Mouse (Mus musculus): ENCODE measurements around the gene Ppp1r1a.

Ppp1r1a gene

DNA sequence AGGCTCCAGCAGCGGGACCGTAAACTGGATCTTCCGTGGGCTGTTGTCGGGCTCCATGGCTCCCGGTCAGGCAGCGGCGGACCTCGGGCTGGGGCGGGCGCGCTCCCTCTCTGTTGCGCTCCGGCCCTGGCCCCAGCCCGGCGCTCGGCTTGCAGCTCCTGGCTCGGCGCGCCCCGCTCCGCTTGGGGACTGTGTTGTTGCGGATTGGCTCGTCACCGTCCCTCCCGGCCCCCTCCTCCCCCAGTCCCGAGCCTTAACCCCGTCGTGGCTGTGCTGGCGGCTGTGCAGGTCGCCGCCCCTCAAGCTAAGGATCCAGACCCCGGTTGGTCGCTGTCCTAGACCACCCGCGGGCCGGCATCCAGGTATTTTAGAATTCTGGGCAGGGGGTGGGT lies at the start of gene Ppp1r1a:
TSS of gene Ppp1r1a (minus strand) at position 182 of the 392 bp plus-strand sequence.
- DNase-seq: peak; percentile 42 to 47

DNA sequence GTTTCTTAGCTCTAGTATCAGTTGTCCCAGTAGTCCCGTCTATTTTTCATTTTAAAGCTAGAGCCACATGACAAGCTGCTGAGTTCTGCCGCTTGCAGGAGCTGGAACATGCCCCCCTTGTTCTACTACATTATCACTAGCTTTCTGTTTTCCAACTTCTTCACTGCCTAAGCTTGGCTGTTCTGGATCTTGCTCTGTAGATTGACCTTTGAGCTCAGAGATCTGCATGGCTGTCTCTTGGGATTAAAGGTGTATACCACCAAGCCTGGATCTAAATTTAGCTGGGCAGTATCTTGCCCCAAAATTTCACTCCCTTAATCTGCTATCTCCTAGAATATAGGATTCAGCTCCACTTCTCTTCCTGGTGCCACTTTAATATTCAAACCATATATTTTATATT lies 48.1 kb upstream of the Ppp1r1a start:
- peak; percentile 17 to 24 for DNase-seq

DNA sequence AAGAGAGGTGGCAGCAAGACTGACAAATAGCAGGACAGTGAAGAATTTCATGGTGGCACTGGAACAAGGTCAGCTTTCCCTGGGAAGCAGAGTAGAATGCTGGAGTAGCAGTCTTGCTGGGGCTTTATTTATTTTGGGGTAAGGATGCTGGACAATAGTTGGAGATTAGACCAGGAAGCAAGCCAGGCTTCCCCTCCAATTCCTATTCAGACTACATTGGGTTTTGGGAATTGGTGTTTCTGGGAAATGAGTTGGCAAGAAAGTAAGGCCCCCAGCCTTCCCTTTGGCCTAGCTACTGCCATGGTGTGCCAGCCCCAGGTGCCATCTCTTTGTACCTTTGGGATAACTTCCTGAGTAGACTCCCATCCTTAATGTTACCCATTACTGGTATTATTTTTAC lies 27.2 kb upstream of the Ppp1r1a start, which contains the start of gene Glycam1:
TSS of gene Glycam1 (minus strand) at position 101 of the 400 bp plus-strand sequence.
- no peak for DNase-seq

DNA sequence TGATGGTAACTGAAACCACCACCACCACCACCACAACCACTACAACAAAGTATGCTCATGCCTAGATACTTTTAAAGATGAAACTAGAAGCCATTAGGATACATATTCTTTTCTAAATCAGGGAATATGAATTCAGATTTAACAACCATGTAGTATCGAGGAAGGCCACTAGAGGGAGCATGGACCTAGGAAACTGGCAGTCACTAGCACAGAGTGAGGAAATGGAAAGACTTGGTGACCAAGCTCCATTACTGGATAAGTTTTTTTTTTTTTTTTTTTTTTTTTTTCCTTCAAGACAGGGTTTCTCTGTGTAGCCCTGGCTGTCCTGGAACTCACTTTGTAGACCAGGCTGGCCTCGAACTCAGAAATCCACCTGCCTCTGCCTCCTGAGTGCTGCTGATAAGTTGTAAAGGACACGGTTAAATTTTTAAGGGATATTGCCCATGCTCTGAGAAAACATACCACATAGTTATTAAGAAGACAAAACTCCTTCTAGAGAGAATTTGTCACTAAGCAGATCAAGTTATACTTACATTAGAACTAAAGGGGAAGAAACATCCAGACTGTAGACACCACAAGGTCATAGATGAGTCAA lies 14.4 kb upstream of the Ppp1r1a start:
- DNase-seq: peak; percentile 43 to 49

DNA sequence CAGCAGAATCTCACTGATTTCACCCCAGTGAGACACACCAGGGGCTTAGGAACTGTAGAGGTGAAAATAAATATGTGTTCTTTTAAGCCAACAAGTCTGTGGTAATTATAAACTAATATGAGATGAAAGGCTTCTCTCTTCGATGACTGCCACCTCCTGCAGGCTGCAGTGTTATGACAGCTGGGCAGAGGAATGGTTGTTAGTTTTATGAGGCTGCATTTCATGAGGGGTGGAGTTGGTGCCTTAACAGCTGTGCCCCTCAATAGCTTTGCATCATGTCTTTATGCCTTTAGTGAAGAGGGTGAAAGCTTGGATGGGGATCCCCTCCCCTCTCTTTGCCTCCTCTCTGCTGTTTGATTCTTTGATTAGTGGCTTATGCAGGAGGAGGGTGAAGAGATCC lies 13.2 kb upstream of the Ppp1r1a start:
- no peak for DNase-seq

DNA sequence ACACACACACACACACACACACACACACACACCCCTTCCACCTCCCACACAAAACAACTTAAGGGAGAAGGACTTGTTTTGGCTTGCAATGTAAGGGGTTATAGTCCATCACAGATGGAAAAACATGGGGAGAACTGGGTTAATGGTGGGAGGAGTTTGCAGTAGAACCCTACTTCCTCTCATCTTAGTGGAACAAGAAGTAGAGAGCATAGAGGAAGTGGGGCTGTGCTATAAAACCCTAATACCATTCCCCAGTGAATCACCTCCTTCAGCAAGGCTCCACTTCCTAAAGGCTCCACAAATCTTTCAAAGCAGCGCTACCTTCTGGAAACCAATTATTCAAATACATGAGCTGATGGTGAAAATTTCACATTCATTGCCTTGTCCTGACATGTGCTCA lies 11.7 kb upstream of the Ppp1r1a start:
- no peak for DNase-seq

GRCm38 (mm10) chr15:103547983-103548382 lies 10.2 kb upstream of the Ppp1r1a start:
- DNase-seq: no peak

DNA sequence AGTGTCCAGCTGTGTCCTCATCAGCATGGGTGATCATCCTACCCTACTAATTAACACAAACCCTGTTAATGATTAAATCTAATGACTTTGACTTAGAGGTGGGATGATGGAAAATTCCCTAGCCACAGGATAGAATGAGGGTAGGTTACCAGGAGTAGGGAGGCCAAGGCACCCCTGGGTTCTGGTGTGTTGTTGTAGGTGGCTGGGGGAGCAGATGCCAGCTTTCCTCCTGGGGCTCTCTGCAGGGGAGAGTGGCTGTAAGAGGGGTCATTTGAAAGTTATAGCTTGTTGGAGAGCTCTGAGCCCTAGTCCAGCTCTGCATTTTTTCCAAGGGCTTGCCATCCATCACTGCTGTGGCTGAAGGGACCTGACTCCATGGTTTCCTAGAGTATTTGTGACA lies 4.7 kb upstream of the Ppp1r1a start:
- peak; percentile 55 to 85 for DNase-seq

DNA sequence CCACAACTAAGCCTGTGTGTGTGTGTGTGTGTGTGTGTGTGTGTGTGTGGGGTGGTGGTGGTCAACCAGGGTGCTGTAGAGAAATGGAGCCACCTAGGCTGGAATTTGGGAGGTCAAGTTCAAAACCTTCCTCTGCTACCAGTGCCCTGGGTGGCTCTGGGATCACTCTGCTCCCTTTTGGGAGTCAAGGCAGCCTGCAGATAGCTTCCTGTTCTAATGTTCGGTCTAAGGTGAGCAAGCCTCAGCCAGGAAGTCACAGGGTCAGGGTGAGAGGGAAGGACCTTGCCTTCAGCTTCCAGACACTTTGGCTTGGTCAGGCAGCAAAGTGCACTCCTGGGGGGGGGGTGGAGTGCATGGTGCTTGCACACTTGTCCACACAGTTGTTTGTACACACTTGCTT lies 2.8 kb upstream of the Ppp1r1a start:
- no peak for DNase-seq

DNA sequence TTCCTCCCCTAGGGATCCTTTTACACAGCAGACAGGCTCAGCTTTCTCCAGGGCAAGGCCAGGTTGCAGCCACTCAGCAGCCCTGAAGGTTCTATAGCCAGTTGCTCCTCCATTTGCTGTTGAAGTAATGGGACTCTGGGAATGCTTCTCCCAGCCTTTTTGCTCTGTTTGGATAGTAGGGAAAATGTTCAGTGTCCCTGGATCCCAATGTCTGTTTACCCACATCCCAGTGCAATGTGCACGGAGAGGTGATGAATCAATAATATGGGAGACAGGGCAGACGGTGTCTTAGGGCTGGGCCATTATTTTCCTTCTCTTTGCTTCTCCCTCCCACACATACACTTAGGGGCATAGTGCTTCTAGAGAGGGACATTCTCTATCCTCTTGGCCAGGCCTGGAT lies 1.5 kb upstream of the Ppp1r1a start:
- no peak for DNase-seq

DNA sequence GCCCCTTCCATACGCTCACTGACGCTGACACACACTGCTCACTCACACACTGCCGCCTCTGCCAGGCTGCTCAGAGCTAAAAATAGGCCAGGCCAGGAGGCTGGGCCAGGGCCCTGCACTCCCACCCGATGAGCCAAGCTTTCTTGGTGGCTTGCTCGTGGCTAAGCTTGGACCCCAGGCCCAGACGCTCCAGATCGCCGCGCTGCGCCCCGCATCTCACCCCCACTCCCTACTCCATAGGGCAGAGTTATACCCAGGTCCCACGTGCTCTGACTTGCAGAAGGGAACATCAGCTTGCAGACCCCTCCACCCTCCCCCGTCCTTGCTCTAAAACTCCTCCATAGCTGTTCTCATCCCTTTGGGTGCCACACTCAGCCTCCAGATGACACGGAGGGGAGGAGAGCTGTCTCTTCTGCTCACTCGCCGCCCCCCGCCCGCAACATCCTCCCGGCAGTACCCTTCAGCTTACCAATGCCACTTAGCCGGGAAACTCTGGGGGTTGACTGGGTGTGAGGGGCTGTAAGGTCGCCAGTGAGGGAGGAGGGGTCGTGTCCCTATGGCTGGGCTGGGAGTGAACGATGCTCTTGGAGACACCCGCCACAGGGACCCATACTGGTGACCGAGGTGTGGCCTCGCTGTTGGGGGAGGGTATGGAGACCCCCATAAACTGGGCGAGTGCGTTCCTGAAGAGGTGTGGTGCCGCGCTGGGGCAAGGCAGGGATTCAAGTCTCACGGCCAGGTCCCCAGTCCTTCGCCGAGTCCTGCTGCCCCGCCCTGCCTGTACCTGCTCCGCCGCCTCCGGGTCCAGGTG lies 587 bp downstream of the Ppp1r1a start:
- no peak for DNase-seq

DNA sequence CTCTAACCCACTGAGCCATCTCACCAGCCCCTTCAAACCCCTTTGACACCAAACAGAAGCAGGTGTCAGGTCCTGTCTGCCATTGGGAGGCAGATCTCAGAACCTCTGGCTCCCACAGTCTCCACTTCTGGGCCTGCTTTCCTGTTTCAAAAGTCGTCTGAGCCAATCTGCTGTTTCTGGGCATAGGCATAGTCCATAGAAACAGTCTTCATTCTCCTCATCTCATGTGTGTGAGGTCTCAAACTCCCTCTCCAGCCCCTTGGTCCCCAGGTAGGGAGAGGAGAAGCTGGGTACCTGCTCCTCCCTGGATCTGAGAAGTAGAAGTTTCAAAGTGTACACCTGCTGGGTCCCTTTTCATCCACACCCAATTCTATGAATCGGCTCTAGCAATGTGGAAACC lies 1.3 kb downstream of the Ppp1r1a start:
- DNase-seq: no peak

DNA sequence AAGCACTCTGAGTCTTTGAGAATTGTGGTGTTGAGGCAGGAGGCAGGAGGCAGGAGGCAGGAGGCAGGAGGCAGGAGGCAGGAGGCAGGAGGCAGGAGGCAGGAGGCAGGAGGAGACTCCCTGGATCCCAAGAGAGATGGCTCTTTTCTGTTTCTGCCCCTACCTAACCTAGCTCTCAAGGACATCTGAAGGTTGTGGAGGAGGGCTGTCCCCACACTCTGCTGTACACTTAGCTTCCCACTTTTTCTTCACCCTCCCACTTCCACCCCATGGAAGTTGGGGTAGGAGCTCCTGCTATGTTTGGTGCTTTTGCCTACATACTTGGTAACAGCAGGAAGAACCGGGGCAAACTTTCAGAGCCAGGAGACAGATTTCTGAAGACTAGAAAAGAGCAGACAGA lies 2.0 kb downstream of the Ppp1r1a start:
- no peak for DNase-seq

DNA sequence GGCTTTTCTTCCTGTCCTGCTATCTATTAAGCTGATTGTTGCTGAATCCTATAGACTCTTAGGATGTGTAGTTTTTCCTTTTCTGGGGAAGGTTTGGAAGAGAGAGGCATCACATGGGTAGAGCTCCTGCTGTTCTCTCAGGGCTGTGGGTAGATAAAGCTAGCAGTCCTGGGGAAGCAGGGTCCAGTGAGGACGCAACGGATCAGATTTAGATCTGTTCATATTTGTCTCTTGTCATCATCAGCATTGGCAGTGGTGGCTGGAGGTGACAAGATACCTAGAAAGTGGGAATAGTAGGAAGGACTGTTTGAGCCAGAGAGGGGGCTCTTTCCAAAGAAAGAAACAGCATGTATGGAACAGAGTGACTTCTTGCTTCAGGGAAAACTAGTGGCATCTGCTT lies 2.8 kb downstream of the Ppp1r1a start:
- no peak for DNase-seq

DNA sequence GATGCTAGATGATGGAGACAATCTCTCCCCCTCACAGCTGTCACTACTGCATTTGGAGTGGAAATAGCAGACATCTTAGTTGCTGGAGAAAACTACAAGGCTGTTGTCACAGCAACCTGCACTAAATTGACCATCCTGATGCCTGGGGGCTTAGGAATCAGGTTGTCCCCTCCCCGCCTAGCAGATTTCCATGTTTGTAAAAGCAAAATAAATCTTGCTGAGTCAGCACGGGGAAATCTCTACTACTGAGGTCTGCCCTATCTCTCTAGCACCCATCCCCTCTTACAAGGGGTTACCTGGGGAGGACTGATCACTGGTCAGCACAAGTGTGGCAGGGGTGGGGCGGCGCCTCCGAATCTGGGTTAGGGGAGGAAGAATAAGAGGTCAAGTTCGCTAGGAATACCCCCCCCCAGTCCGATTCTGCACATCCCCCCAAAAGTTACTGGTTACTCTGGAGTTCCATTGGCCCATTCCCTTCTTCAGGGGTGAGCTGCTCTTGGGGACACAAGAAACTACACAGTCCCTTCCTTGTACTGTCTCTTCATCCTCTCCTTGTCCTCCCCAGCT lies 3.7 kb downstream of the Ppp1r1a start:
- no peak for DNase-seq

DNA sequence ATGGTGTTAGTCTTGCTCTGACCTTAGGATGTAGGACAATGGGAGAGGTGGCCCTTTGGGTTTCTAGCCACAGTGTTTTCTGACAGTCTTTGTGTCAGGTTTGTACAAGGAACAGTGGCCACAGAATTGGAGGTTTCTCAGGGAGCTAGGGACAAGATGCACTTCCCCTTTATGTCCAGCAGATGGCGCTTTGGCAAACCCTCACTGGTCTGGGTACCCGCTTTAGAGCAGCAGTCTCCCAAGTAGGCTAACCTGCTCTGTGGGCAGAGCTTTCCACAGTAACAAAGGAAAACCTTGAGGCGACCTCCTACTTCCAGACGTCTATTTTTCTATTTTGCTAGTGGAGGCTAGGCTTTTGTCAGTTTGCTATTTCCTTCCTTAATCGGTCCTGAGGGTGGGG lies 7.4 kb downstream of the Ppp1r1a start:
- DNase-seq: peak; percentile 36 to 50

GRCm38 (mm10) chr15:103523156-103523555 lies 14.6 kb downstream of the Ppp1r1a start:
- no peak for DNase-seq

- DNase-seq: no peak
These were observed 15.2 kb downstream of the Ppp1r1a start for GRCm38 (mm10) chr15:103522458-103523099.

DNA sequence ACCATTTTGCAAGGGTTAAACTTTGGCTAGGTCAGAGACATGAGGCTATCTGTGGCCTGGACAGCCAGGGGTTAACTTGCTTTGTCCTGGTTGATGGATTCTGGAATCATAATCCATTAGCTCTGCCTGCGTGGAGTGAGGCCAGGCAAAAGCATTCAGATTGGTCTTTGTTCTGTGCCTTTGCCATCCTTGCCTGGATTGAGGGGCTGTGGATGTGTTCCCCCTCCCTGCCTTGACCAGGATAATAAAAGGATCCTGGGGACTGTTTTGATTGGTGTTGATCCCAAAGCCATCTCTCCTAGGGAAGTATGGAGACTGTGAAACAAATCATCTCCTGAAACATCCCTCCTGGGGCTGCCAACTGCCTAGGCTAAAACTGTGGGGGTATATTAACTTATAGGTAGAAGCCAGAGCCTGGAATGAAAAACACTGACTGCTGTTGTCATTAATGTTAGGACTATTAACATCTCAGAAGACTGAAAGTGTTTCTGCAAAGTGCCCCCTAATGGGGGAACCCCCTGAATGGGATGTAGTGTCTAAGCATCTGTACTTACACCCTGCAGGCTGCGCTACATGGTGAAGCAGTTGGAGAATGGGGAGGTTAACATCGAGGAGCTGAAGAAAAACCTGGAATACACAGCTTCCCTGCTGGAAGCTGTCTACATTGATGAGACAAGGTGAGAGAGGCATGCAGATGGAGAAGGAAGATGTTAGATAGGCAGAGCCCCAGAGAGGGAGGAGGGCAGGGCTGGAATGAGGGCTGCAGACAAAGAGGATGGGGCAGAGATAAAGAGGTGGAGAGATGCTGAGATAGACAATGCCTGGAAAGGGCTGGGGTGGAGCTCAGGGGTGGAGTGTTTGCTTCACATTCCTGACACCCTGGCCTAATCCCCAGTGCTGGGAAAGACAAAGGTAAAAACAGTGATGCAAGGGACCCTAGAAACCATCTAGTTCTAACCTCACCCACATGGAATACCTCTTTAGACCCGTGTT lies 18.1 kb downstream of the Ppp1r1a start:
- DNase-seq: no peak

DNA sequence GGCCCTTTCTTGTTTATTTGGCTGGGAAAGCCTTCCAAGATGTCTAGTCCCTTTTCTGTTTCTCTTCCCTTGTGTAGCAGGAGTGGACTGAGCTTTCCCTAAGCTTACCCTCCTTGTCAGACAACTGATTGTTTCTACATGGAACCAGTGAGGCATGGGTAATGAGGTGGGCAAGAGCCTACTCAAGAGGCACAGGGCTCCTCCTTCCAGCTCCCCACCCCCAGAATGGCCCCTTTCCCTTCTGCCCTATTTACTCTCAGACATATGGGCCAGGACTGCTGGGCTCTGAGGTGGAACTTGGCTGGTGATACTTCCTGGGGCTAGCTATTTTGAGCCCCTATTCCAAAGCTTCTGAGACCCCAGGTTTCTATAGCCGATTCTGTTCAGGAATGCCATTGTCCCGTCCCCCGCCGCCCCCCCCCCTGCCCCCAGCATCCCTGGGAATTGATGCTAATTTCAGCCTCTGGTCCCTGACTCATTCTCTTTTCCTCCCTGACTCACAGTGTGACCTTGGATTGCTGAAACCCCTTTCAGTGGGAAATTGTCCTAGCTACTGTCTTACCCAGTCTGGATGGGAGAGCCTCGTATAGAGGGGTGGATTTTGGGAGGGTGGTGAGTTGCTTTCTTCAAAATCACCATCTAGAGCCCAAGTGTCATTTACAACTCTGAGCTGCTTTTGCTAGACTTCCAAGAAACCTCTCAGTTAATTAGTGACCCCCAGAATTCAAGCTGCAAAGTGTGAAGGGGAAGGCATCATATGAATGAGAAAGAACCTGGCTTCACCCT lies 19.0 kb downstream of the Ppp1r1a start:
- DNase-seq: no peak

DNA sequence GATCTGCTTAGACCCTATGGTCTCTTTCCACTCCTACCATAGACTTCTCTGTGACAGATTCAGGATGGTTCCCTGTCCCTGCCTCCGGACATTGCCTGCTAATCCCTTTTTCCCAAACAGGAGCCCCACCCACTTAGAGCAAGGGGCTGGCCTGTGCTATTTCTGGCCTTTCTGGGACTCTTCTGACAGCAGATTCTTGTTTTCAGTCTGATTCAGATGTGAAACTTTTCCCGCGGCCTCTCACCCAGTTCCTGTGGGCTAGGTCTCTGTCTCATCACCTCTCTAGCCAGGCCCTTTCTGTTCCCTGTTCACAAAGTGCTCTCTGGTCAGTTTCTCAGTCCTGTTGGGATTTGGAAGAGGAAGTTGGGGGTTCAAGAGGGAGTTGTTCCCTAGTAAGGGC lies 22.9 kb downstream of the Ppp1r1a start:
- no peak for DNase-seq

- peak; percentile 62 to 69 for DNase-seq
These were observed 23.7 kb downstream of the Ppp1r1a start for GRCm38 (mm10) chr15:103514119-103514518.

Measured in kidney, adult 8-10 months (tissue).